Mouse (Mus musculus): ENCODE results near the gene Tex10.
A peak's percentile ranks its signal among the peaks of the same experiment; 100 is the strongest.
"Not testable (repeated sequence)": the region's sequence is repeated elsewhere in the genome, so short reads cannot be mapped to it uniquely, and the experiment has no call there.

Tex10 gene

DNA sequence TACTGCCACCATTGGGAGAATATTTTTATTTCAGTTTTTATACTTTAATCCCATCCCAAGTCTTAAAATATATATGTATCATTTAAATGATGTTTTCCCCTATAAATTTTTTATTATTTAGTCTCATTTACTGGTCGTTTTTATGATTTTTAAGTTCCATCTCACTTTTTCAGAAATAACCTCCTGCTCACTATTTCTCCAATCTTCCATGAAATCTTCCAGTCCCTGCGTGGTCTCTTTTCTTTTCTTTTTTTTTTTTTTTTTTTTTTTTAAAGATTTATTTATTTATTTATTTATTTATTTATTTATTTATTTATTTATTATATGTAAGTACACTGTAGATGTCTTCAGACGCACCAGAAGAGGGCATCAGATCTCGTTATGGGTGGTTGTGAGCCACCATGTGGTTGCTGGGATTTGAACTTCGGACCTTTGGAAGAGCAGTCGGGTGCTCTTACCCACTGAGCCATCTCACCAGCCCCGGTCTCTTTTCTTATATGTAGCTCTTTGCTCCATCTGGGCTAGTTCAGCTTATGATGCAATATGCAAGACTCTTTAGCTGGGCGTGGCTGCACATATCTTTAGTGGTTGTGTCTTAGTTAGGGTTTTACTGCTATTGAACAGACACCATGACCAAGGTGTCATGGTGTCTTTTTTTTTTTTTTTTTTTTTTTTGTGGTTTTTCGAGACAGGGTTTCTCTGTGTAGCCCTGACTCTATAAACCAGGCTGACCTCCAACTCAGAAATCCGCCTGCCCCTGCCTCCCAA is 67.4 kb downstream of the Tex10 start:
- DNase-seq (ENCODE audit: low read depth, low spot score), result not testable (repeated sequence)

DNA sequence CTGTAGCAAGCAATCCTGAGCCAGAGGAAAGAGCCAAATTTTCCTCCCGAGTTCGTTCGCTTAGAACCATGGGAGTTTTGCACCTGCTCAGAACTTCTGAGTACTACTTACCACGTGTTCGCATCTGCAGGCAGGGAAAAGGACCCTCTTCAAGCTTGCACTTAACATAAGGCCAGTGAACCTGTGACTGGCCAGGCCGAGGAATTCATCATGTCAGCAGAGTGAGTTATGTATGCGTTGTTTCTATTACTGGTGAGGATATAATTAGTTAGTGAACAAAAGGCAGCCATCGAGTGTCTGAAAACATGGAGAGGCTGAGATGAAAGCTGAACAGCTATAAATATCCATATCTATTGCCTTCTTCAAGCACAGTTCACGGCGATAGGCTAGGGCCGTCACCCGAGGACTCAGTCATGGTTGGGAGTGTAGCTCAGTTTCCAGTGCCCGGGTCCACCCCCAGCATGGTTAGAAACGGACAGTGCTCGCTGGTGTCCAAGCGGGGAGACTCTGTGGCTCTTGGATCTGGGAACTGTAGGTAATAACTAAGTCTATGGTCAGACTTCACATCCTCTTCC is 70.1 kb downstream of the Tex10 start:
- no peak for DNase-seq (ENCODE audit: low read depth, low spot score)

DNA sequence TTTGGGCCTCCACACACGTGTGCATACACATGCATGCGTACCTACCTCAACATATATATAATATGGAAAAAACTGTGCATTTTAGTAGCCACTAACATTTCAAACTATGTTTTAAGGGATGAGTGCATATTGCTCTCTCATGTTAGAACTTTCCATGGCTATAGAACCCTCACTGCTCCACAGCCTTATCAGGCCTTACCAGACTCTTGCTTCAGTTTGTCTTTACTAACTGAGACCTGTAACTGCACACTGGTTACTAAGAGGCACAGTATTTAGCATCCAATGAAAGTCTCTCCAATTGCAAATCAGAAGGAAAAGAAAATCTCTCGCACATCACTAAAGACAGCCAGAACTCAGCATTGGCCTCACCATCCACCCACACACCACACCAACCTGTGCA is 76.3 kb downstream of the Tex10 start:
- DNase-seq (ENCODE audit: low read depth, low spot score), result no peak

DNA sequence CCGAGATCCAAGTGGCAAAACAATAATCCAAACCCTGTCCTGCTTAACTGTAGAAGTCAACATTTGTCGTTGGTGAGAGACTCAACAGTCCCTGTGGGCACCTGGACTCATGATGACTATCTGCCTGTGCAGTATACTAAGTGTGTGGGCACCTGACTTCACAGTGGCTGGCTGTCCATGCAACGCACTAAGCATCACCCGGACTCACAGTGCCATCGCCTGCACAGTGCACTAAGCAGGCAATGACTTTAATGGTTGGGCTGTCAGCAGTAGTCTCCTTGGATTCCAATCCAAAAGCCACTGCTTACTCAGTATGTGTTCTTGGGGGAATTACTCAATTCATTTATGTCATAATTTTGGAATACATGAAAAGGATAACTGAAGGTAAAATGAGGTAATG is 90.8 kb downstream of the Tex10 start:
- DNase-seq (ENCODE audit: low read depth, low spot score), result no peak

DNA sequence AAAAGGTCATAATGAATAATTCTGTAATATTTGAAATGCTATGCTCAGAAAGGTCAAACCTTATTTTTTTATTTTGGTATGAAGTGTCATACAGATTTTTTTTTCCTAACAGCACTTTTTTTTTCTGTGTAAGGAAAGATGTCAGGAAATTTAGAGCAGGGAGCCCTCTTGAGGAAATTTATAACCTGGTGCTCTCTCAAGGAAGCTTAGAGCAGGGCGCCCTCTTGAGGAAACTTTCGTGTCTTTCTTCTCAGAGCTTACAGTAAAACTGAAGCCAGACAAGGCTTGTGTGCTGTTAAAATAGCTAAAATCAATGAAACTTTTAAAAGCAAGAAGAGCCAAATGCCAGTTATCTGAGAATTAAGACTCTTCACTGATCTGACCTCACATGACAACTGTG is 92.3 kb downstream of the Tex10 start:
- peak; percentile 36 for DNase-seq (ENCODE audit: low read depth, low spot score)

Measured in skeletal muscle tissue, adult 2 months (tissue).